Mouse (Mus musculus) liver, adult 2 months (tissue): ENCODE data around the gene C87436.

Experiments
- CTCF ChIP-seq: fragments of 200-500 bp; IDR thresholded peaks from 2 replicates; pipeline ENCODE4 v1.5.1; 2011; ENCODE audit warnings: low read depth, low read length, control low read depth
- POLR2A ChIP-seq: fragments of 200-500 bp; IDR thresholded peaks from 2 replicates; pipeline ENCODE4 v1.6.1; 2011; ENCODE audit warnings: low read length, control low read depth; ENCODE audit not compliant: insufficient read depth; ENCODE audit errors: extremely low read depth

GRCm38 (mm10) chr6:86473077-86473476 is 34.9 kb downstream of the C87436 start:
- TF ChIP-seq POLR2A = no peak
- TF ChIP-seq CTCF = no peak
